Mouse (Mus musculus) heart, postnatal 0 days (tissue): ENCODE data around the gene Caskin2.
A peak's percentile ranks its signal among the peaks of the same experiment; 100 is the strongest.

Source experiments
- CTCF ChIP-seq: IDR thresholded peaks from 2 replicates; pipeline ENCODE4 v1.5.1; 2016; ENCODE audit warnings: antibody characterized with exemption, control low read depth, low read depth
- EP300 ChIP-seq: IDR thresholded peaks from 2 replicates; pipeline ENCODE4 v1.6.1; 2016; ENCODE audit warnings: antibody characterized with exemption, low read depth

GRCm38 (mm10) chr11:115779038-115779571 lies 34.3 kb downstream of the Caskin2 start:
- TF ChIP-seq CTCF = 0 out of 2 replicates have a peak, but pooled peaks have one; percentile 1
- TF ChIP-seq EP300 = peak; percentile 49
